Mouse (Mus musculus) megakaryocyte, embryonic 14.5 days (primary cell): Measurements from ENCODE around the gene Nectin1.

Experiments
- FLI1 ChIP-seq: IDR thresholded peaks from 2 replicates; pipeline ENCODE4 v1.6.1; 2012; ENCODE audit warnings: low read length, inconsistent platforms, mixed read lengths
- GATA1 ChIP-seq: IDR thresholded peaks from 3 replicates; pipeline ENCODE4 v1.6.1; 2012; ENCODE audit warnings: mixed read lengths, low read length, inconsistent platforms, borderline replicate concordance

DNA sequence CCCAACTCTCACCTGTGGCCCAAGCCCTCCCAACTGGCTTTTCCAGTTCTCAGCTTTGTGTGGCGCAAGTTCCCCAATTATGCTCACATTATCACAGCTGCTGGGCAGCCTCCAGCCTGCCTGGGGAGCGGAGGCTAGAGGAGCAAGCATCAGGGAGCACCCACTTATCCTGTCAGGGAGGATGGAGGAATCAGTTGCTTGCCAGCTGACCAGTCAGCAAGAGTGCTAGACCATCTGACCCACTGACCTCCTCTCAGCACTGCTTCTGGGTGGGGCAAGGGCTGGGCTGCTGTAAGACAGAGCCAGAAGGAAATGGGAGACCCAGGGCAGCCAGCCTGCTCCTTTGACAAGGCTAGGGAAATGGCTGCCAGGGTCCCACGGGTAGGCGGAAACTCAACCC, 43.8 kb downstream of the Nectin1 start:
- TF ChIP-seq GATA1: no peak
- TF ChIP-seq FLI1: no peak
